Mouse (Mus musculus) 416B (cell line): ENCODE measurements around the gene Ankrd53.
"Not testable (repeated sequence)": the region's sequence is repeated elsewhere in the genome, so short reads cannot be mapped to it uniquely, and the experiment has no call there.

Experiments used
- DNase-seq: peaks from one replicate; pipeline ENCODE4 v3.0.0; 2011; ENCODE audit warnings: low read depth

Ankrd53 gene

DNA sequence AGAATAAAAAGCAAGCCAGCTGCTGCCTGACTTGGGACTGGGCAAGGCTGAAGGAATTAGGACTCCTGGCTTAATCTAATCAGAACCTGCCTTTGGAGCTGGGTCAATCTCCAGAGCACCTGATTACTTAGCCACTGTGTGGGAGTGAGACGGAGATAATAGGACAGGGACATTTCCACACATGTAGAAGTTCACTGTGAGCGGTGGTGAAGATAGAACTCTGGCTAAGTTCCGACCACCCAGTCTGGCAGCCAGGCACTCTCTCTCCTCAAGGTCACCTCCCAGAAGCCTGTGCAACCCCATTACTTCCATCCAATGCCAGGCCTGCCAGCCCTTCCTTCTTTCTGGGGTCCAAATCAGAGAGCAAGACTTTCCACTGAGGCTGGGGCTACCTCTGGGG is 4.5 kb downstream of the Ankrd53 start:
- no peak for DNase-seq

DNA sequence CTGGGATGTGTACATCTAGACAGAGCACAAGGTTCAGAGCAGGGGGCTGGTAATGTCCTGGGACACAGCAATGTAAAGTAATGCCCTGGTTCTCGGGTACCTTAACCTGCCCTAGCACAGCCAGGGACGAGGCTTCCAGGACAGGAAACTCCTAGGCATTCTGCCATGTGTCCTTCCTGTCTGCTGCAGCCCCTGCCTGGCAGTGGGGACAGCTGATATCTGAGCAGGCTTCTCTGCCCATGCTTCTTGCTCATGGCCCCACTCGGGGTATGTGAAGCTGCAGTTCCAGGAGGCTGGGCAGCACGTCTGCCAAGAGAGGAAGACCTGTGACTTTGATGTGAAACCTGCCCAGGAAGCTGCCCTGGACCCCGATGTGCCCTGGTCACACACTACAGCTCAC is 6.0 kb downstream of the Ankrd53 start:
- no peak for DNase-seq

DNA sequence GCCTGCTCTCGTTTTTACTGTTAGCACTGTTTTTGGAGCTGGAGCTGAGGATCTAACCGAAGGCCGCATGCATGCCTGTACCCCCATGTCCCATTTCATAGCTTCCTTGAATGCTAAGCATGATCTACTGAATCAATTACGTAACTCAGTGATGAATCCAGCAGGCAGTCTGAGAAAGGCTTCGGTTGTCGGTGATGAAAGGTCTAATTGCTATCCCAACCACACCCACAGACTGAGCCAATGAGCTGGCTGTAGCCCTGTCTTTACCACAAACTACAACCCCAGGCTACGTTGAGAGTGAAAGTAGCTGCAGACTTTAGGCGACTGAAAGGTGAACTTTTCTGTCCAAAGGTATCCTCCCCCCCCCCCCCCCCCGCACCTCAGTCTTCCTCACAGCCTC is 11.7 kb downstream of the Ankrd53 start:
- DNase-seq = peak; percentile 81

DNA sequence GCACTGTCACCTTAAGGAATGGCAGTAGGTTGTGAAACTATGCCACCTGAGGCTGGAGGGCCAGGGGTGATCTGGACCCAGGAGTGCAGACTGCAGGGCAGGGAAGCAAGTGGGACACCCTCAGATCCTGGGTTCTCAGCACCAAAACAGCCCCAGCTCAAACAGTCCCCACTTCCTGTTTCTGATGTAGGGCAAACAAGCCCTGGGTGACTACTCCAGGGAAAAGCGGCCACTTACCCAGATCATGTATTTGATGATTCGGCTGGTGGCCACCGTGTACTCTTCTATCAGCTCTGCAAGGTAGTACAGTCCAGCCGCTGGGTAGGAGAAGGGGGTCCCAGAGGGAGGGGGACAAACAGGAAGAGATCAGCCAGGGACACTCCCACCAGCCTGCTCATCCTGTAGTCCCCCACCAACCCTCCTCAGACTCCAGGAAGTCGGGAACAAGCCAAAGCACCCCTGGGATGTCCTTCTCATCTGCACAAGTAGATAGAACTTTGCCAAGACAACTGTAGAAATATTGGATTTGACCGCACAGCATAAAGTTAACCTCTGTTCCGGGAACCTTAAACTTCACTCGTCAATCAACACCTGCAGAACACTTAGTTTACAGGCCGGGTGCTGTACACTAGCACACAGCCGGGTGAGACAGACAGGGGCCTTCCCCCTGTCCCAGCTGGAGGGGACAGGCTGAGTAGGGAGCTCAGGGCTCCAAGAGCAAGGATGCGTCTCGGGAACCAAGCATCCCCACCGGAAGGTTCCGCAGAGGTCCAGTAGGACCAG is 12.5 kb downstream of the Ankrd53 start:
- DNase-seq = peak; percentile 42

DNA sequence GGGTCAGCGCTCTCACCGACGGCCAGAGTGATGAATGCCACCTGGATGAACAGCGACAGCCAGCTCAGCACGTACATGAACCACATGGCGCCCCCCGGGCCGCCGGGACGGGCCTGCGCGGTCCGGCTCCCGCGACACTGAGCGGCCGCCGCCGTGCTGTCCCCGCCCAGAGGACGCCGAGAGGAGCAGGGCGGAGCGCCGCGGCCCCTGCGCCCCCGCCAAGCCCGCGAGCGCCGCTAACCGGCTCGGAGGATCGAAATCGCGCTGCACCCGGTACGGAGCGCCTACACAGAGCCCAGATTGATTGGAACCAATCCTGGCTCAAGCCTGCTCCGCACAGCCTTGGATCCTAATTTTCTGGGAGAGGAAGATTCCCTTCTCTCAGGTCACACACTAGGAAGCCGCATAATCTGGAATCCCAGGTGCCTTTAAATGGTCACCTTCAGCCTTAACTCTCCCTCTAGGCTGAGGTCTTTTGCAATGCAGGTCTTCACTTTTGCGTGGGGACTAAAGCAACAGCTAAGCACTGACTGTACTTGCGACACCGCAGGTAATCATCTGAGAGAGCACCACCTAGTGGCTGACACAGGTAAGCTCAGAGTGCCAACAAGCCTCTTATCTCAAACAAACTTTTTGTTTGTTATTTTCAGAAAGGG is 13.3 kb downstream of the Ankrd53 start, which contains the start of gene Tex261:
Tex261 (minus strand) TSS at position 176 of the 656 bp plus-strand sequence.
- DNase-seq = peak; percentile 95

DNA sequence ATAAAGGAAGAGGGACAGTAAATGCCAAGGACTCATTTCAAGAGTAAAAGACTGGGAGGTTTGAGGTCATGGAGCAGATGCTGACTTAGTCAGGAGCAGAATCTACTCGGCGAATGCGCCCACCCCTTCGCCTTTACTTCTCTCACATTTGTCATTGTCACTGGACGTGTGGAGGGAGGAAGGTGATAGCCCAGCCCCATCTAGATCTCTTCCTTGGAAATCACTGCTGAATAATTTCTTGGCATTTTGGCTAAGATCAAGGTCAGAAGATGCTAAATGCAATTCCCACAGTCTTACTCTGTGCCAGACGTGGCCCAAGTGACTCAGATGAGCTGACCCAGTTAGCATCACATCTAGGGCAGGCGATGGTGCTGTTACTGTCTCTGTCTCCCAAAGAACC is 15.9 kb downstream of the Ankrd53 start:
- DNase-seq = no peak

DNA sequence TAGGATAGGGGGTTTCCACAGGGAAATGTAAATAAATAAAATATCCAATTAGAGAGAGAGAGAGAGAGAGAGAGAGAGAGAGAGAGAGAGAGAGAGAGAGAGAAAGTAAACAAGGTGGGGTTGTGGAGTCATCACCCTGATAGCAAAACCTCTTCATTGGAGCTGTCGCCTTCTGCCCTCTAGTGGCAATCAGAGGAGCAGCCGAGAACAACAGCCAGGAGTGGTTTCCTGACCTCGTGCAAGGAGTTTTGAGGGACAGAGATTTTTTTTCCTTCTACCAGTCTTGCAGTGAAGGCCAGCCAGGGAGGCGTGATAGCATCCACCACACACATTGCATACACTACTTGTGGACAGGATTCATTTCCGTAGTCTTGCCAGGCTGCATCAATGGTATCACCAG is 16.6 kb downstream of the Ankrd53 start:
- DNase-seq = peak; percentile 75

DNA sequence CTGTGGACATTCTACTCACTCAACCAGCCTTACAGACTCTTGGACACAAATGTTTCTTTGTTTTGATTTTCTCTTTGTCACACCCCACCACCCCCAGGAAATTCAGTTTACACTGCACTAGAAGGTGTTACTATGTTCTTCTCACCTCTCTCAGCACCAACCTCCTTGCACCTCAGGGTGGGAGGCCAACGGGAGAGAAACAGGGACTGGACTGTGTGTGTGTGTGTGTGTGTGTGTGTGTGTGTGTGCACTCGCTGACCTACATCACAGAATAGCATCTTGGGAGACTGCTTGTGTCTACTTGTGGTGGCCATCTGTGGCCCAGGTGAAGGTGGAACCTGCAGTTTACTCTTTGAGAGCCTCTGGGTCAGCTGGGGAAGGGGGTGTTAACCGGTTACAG is 24.0 kb downstream of the Ankrd53 start:
- DNase-seq = no peak

DNA sequence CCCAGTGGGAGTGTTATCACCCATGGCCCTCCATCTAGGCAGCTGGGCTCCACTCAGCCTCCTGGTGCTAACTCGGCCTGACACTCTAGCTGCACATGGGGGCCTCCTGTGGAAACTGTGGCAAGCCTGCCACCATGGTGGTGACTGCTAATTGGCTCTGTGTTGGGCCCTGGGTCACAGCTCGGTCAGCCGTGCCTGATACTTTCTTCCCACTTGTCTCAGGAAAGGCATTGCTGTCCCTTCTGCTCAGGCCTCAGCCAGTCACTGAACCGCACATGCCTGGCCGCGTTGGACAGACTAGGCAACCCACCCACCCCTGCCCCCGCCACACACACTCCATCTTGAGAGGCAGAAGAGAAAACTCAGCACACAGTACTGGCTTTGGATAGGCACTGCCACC is 26.1 kb downstream of the Ankrd53 start:
- no peak for DNase-seq

DNA sequence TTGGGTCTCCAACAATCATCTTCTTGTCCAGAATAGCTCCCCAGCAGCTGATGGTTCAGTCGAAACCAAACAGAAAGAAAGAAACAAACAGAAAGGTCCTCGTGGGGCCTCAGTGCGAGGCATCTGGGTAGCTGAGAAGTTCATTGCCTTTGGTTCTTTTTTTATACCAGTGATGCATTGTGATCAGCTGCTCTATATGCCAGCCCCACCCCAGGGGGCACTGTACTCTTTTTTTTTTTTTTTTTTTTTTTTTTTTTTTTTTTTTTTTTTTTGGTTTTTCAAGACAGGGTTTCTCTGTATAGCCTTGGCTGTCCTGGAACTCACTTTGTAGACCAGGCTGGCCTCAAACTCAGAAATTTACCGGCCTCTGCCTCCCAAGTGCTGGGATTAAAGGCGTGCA is 28.1 kb downstream of the Ankrd53 start:
- DNase-seq = not testable (repeated sequence)

DNA sequence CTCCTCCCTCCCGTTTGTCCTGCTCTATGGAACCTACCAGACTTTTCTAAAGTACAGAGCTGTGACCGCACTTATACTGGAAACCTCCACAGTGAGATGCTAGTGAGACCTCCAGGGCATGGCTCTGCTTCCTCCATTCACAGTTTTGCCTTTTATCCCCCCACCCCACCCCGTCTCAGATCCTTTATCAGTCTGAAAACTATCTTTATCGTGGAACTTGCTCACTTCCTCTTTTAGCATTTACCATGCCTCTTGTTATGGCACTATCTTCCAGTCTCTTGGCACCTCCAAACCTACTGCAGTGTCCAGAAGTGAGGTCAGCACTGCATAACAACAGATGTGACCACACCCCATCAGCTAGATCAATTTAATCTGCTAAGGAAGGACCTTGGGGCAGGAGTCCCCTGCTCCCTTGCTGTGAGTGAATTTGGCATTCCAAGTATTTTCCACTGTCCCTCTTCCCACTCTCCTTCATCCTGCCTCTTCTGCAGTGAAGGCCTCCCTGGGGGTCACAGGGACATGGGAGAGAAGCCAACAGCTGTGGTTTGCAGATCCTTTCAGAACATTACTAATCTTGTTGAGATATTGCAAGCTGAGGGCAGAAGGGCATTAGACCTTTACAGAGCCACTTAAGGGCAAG is 28.9 kb downstream of the Ankrd53 start:
- DNase-seq = peak; percentile 70

DNA sequence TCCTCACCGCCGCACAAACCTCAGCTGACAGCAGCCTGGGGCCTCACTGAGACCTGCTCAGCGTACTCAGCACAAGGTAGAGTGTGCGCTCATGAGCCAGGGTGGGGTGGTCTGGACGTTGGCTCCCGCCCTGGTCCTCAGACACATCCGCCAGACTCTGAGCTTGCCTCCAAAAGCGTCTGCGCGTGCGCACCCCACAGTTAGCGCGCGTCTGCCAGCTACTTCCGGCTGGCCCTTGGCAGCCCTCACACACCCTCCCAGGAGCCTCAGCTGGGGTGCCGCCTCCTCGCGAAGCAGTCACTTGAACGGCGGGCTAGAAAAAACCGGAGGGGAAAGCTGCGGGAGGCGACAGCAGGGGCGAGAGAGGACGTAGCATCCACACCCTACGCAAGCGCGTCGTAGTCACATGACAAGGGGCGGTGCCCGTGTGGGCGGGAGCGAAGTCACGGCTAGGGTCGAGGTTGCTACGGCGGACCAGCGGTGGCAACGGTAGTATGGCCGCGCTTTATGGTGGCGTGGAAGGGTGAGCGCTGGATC is 32.4 kb downstream of the Ankrd53 start, which contains the start of gene Nagk:
Nagk (plus strand) TSS at position 223 of the 537 bp plus-strand sequence.
- peak; percentile 96 for DNase-seq

DNA sequence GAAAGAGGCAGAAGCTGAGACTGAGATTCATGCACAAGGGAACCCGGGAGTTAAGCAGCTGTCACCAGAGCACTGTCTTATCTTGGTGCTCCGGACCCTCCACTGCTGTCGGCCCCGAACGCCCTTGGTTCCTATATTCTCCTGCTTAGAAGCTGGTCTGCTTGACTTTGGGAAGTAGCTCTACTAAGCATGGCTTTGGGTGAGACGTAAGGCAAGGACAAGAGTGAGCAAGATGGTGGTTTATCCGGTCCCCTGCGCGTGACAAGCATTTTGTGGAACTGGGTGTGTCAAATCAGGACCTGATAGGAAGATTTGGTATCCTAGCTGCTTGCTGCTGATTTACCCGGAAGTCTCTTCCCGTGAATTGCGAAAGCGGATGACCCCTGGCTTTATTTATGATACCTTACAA is 33.1 kb downstream of the Ankrd53 start:
- peak; percentile 79 for DNase-seq

DNA sequence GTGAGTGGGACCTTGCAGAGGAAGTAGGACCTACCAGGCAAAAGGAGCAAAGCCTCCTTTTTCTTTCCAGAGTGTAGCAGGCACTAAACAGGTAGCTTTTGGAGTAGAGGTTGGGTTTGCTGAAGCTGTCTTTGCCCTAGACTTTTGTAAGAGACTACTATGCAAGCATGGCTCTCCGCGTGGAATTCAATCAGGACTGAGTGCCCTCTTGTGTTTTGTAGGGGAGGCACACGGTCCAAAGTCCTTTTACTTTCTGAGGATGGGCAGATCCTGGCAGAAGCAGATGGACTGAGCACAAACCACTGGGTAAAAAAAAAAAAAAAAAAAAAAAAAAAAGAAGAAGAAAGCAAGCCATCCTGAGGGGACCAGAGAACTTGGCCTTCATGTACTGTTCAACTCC is 34.2 kb downstream of the Ankrd53 start:
- peak; percentile 22 for DNase-seq

DNA sequence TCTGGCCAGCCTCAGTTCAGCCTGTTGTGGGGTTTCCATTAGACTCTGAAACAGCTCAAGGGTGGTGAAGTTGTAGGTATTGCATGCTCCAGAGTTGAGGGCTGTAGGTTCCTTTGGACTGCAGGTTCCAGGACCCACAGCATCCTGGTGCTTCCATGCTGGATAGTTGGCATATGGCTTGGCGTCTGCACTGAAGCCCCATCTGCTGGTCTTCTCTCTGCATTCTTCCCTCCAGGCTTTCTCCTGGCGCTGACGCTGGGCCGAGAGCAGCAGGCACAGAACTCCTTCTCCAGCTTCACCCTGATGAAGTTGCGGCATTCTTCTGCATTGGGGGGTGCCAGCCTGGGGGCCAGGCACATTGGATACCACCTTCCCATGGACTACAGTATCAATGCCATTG is 39.6 kb downstream of the Ankrd53 start:
- DNase-seq = no peak

DNA sequence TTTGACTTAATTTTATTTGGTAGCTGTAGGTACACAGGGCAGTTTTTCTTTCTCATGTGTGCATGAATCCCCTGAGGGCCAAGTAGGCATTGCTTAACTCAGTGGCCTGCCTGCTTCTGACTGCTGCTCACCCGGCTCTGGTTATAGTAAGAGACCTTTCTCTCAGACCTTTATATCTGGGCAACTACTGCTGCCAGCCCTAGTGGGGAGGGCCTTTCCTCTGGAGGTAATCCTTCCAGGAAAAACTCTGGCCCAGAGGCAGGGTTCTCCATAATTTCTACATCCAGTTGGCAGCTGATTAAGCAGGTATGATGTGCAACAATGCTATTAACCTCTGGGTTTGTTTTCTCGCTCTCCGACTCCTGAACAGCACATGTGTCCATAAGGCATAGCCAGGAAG is 40.4 kb downstream of the Ankrd53 start:
- DNase-seq = no peak

DNA sequence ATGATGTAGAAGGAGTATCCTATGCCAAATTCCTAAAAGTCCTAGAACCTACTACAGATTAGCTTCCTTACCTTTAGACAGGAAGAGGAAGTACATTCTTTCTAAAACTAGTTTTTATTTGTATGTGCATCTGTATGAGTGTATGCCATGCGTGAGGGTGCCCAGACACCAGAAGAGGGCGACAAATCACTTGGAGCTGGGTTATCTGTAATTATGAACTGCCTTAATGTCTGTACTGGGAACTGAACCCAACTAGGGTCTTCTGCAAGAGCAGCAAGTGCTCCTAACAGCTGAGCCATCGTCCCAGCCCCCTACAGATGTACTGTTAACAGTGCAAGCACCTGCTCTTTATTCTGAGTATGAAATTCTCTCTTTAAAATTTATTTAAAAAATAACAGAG is 53.4 kb downstream of the Ankrd53 start:
- no peak for DNase-seq
